Comparison of ENCODE assay signal across 9 mouse cellular contexts in the genomic region with DNA sequence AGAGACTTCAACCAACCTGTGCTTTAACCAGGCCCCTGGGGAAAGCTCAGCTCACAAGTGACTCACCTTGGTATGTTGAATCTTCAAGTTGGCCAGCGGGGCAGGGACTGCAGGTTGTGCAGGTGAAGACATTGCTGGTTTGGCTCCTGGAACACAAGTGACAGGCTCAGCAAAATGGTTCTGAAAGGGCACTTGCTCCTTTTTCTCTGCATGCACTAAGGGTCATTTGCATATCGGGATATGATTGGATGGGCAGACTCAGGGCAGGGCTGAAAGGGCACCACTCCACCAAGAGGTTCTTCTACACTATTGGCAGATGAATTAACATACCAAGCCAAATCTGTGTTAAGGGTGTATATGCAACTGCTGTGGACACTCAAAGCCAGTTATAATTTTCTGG. TPM values are rescaled to one million over a fixed set of nuclear protein-coding genes. Genes with fewer than 3 reads are reported as not detected.
DNase-seq lines count a peak whose midpoint lies in the region; ATAC-seq and TF ChIP-seq lines count a peak whose summit lies in the region.
"Had no signal": no experiment of that assay in that cellular context is flagged by ENCODE, and none has a peak within 500 bp of the region (broad histone marks: within the 10 kb centered on the region; RNA-seq: fewer than 3 reads in every experiment).

Gene Aldh1a7, minus strand, starts transcription at position 182 of the 400 bp plus-strand sequence.

- H3K27me3 ChIP-seq in intestine, embryonic 16.5 days (replicated peaks; ENCODE audit: control insufficient read depth, insufficient read depth, low read length) = no peaks in the 10 kb centered on the region
- H3K27me3 ChIP-seq in forebrain, postnatal 0 days (ENCODE audit: insufficient read depth, low read length) = no peaks in the 10 kb centered on the region

- peak; percentile 1 for DNase-seq in spleen, adult 12 weeks (ENCODE audit: low spot score)
- DNase-seq in spleen, postnatal 4 days (ENCODE audit: low spot score in 2 of 2) = no peak
- DNase-seq in lung, adult 18-20 months = peak; percentile 61 to 70
- peak; percentile 3 for DNase-seq in yolk sac, embryonic 10.5 days (ENCODE audit: low spot score)
- no peak for DNase-seq in thymus, postnatal 25 days
- no peak for DNase-seq in MN1 (ENCODE audit: low spot score)
- no peak for DNase-seq in forebrain, postnatal 0 days
- DNase-seq: thymus, postnatal 36 days had no signal

- H3K36me3 ChIP-seq in intestine, embryonic 16.5 days (ENCODE audit: control insufficient read depth, insufficient read depth, low read length) = no peaks in the 10 kb centered on the region
- H3K36me3 ChIP-seq in forebrain, postnatal 0 days (ENCODE audit: insufficient read depth) = no peaks in the 10 kb centered on the region

- TF ChIP-seq CTCF in forebrain, postnatal 0 days (IDR thresholded peaks at IDR 0.05; ENCODE audit: low read depth) = no peak

- no peak within 1 kb of the TSS for H3K9ac ChIP-seq in intestine, embryonic 16.5 days (ENCODE audit: low read depth, low read length)
- H3K9ac ChIP-seq in forebrain, postnatal 0 days = no peak within 1 kb of the TSS

- H3K4me3 ChIP-seq in intestine, embryonic 16.5 days (ENCODE audit: low read length) = no peak within 1 kb of the TSS
- no peak within 1 kb of the TSS for H3K4me3 ChIP-seq in forebrain, postnatal 0 days (ENCODE audit: low read depth, low read length)

- WGBS in intestine, embryonic 16.5 days = 70% methylated on average over 2 of the region's 2 CpGs
- WGBS in forebrain, postnatal 0 days = 79% methylated on average over 2 of the region's 2 CpGs

- H3K4me1 ChIP-seq in intestine, embryonic 16.5 days (ENCODE audit: control insufficient read depth, insufficient read depth, low read length) = 0 out of 2 replicates have a peak, but pooled peaks cover 2% of the 10 kb centered on the region
- no peaks in the 10 kb centered on the region for H3K4me1 ChIP-seq in forebrain, postnatal 0 days (ENCODE audit: insufficient read depth)

- no peaks in the 10 kb centered on the region for H3K9me3 ChIP-seq in intestine, embryonic 16.5 days (ENCODE audit: control insufficient read depth, low read length)
- no peaks in the 10 kb centered on the region for H3K9me3 ChIP-seq in forebrain, postnatal 0 days (ENCODE audit: low read length)

- peak; percentile 84 for ATAC-seq in intestine, embryonic 16.5 days
- ATAC-seq in forebrain, postnatal 0 days = no peak

- H3K27ac ChIP-seq in intestine, embryonic 16.5 days (ENCODE audit: low read length) = no peak within 1 kb of the TSS
- H3K27ac ChIP-seq in forebrain, postnatal 0 days (ENCODE audit: low read depth, low read length) = no peak within 1 kb of the TSS

- H3K4me2 ChIP-seq in intestine, embryonic 16.5 days (ENCODE audit: low read depth, low read length) = no peak within 1 kb of the TSS
- H3K4me2 ChIP-seq in forebrain, postnatal 0 days (ENCODE audit: low read depth) = no peak within 1 kb of the TSS

RNA-seq across cellular contexts. Expression of gene Aldh1a7, which starts in this region (rescaled TPM):
- 16.7 and 17.0 TPM in 2 replicates for polyA plus RNA-seq in intestine, embryonic 16.5 days (2015; fragmentation: Nextera tagmentation; extraction: Ambion mirVana)
- 0.76 and 1.5 TPM in 2 replicates for total RNA-seq in forebrain, postnatal 0 days (2014; rRNA removed)
- 0.94 and 1.2 TPM in 2 replicates for polyA plus RNA-seq in forebrain, postnatal 0 days (2015; fragmentation: Nextera tagmentation; extraction: Ambion mirVana)

Comparison
In these comparisons a context has a peak if more than half of its experiments do, and no peak if none do; other contexts are left out.
1. DNase-seq: peak in spleen, adult 12 weeks (single experiment), lung, adult 18-20 months (2 of 2) and yolk sac, embryonic 10.5 days (single experiment); none in spleen, postnatal 4 days (0 of 2), thymus, postnatal 25 days (single experiment), MN1 (single experiment) and forebrain, postnatal 0 days (single experiment).